Mouse (Mus musculus) midbrain, embryonic 16.5 days (tissue): ENCODE measurements around the gene Coro2a. TPM values are rescaled to one million over a fixed set of nuclear protein-coding genes. Genes with fewer than 3 reads are reported as not detected.

ENCODE experiments used
- polyA plus RNA-seq: library from polyadenylated mRNA; unstranded; fragments of >200 nt; fragmentation: Nextera tagmentation; extraction: Ambion mirVana; gene quantifications from 2 replicates; pipeline ENCODE4 v1.2.1, GENCODE M21; 2015

The Coro2a gene
- polyA plus RNA-seq, 1 experiment from 2014 or later = 8.2 TPM

Other genes starting within 250 kb of the Coro2a start
- gene Trmo, start 212.8 kb downstream of the Coro2a start, polyA plus RNA-seq = 8.6 and 9.0 TPM in 2 replicates
- gene Hemgn, start 188.7 kb downstream of the Coro2a start, polyA plus RNA-seq = not detected in 2 replicates
- gene Anp32b, start 151.3 kb downstream of the Coro2a start, polyA plus RNA-seq = 62.6 and 70.0 TPM in 2 replicates
- gene Nans, start 113.0 kb downstream of the Coro2a start, polyA plus RNA-seq = 66.9 and 71.7 TPM in 2 replicates
- gene Trim14, start 66.1 kb downstream of the Coro2a start, polyA plus RNA-seq = 0.81 and 0.95 TPM in 2 replicates
- gene Tbc1d2, start 48.0 kb upstream of the Coro2a start, polyA plus RNA-seq = 0.65 and 0.82 TPM in 2 replicates